Mouse (Mus musculus) stomach, postnatal 0 days (tissue): ENCODE measurements around the gene Utp6. TPM values are rescaled to one million over a fixed set of nuclear protein-coding genes. Genes with fewer than 3 reads are reported as not detected.

Source experiments
- ATAC-seq: fragments of 200-750 bp; cut with Nextera tagmentation; 2 replicates; pipeline ENCODE4 v1.8.0; 2017; ENCODE audit not compliant: low FRiP score, low TSS enrichment
- DNase-seq: peaks from one replicate; pipeline ENCODE4 v3.0.0-alpha.2; 2016; ENCODE audit warnings: low spot score
- H3K27ac ChIP-seq: fragments of 300-500 bp; sonication (generic); replicated peaks from 2 replicates; pipeline ENCODE4 v1.5.1; 2014; ENCODE audit warnings: mild to moderate bottlenecking, control low read depth
- H3K27me3 ChIP-seq: fragments of 300-500 bp; sonication (generic); 2 replicates; pipeline ENCODE4 v1.6.1; 2014; ENCODE audit warnings: low read length; ENCODE audit not compliant: control insufficient read depth, insufficient read depth
- H3K36me3 ChIP-seq: fragments of 300-500 bp; sonication (generic); 2 replicates; pipeline ENCODE4 v1.6.1; 2014; ENCODE audit warnings: low read length, mixed read lengths; ENCODE audit not compliant: control insufficient read depth, insufficient read depth
- H3K4me1 ChIP-seq: fragments of 300-500 bp; sonication (generic); replicated peaks from 2 replicates; pipeline ENCODE4 v1.6.1; 2014; ENCODE audit warnings: antibody characterized with exemption; ENCODE audit not compliant: control insufficient read depth, insufficient read depth
- H3K4me2 ChIP-seq: fragments of 300-500 bp; sonication (generic); replicated peaks from 2 replicates; pipeline ENCODE4 v1.6.1; 2014; ENCODE audit warnings: low read depth, mild to moderate bottlenecking, control low read depth, moderate library complexity
- H3K4me3 ChIP-seq: fragments of 300-500 bp; sonication (generic); 2 replicates; pipeline ENCODE4 v1.5.1; 2014; ENCODE audit warnings: low read depth, low read length, control low read depth
- H3K9ac ChIP-seq: fragments of 300-500 bp; sonication (generic); 2 replicates; pipeline ENCODE4 v1.6.1; 2014; ENCODE audit warnings: mild to moderate bottlenecking, low read length, control low read depth, mixed read lengths
- H3K9me3 ChIP-seq: fragments of 300-500 bp; sonication (generic); 2 replicates; pipeline ENCODE4 v1.6.1; 2016; ENCODE audit warnings: low read length; ENCODE audit not compliant: control insufficient read depth
- CTCF ChIP-seq: IDR thresholded peaks from 2 replicates; pipeline ENCODE4 v1.5.1; 2016; ENCODE audit warnings: antibody characterized with exemption, low read depth, mild to moderate bottlenecking, moderate library complexity
- EP300 ChIP-seq: optimal IDR thresholded peaks from 2 replicates; pipeline ENCODE3; 2016; ENCODE audit warnings: antibody characterized with exemption
- WGBS: fragments of 180-500 bp; shearing (Covaris S2); extraction: QIAGEN DNeasy Blood & Tissue Kit; methylation state at CpG from one replicate; pipeline ENCODE4 v1.1.7; 2014; 5-methylcytosine and 5-hydroxymethylcytosine counted together
- polyA plus RNA-seq: library from polyadenylated mRNA; unstranded; fragments of >200 nt; fragmentation: Nextera tagmentation; extraction: Ambion mirVana; gene quantifications from 2 replicates; pipeline ENCODE4 v1.2.1, GENCODE M21; 2015

The Utp6 gene
- polyA plus RNA-seq, 1 experiment from 2014 or later = 25.5 TPM

DNA sequence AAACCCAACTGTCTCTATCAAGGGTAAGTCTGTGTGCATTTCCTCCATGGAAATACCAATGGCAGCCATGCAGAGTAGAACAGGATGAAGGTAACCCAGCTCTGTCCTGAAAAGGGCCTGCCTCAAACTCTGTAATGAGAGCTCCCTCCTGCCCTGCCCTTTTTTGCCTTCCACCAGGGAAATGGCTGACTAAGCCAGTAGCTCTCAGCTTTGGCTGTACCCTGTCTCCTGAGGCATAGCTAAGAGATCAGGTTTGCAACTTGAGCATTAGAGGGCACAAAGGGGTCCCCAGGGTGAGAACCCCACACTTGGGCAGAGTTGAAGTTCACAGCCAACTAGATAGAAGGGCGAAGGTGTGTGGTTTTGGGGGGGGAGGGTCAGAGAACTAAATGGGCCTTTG lies 75.2 kb downstream of the Utp6 start:
- Histone ChIP-seq H3K27ac (no peak overlapping the region), H3K4me3 (no peak overlapping the region), H3K36me3 (no peaks in the 10 kb centered on the region), H3K4me1 (no peaks in the 10 kb centered on the region), H3K27me3 (no peaks in the 10 kb centered on the region), H3K4me2 (no peak overlapping the region), H3K9me3 (no peaks in the 10 kb centered on the region), H3K9ac (no peak overlapping the region)
- DNase-seq = no peak
- no peak for TF ChIP-seq CTCF
- no peak for TF ChIP-seq EP300
- 100% methylated on average over 1 of the region's 1 CpGs for WGBS
- ATAC-seq = no peak

DNA sequence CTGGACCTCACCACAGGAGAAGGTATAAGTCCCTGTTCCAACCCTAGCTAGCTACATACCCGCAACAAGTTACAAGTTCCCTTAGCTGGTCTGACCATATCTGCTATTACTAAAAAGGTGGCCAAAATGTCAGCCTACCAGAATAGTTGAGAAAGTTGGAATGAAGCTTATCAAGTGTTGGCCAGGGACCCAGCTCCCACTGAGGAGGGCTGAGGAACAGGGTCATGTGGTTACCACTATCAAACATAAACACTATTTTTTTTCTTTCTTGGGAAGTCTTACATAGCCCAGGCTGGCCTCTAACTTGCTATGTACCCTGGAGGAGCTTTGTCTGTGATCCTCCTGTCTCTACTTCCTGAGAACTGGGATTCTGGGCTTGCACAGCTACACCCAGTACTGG lies 75.8 kb downstream of the Utp6 start:
- TF ChIP-seq CTCF (no peak), EP300 (no peak)
- no peak for DNase-seq
- H3K9ac ChIP-seq = no peak overlapping the region
- no peaks in the 10 kb centered on the region for H3K36me3 ChIP-seq
- H3K27me3 ChIP-seq = no peaks in the 10 kb centered on the region
- no peak overlapping the region for H3K4me2 ChIP-seq
- H3K4me3 ChIP-seq = no peak overlapping the region
- no peaks in the 10 kb centered on the region for H3K9me3 ChIP-seq
- H3K4me1 ChIP-seq = no peaks in the 10 kb centered on the region
- no peak overlapping the region for H3K27ac ChIP-seq
- 87% methylated on average over 1 of the region's 1 CpGs for WGBS
- ATAC-seq = 0 out of 2 replicates have a peak, but pooled peaks have one; percentile 8

DNA sequence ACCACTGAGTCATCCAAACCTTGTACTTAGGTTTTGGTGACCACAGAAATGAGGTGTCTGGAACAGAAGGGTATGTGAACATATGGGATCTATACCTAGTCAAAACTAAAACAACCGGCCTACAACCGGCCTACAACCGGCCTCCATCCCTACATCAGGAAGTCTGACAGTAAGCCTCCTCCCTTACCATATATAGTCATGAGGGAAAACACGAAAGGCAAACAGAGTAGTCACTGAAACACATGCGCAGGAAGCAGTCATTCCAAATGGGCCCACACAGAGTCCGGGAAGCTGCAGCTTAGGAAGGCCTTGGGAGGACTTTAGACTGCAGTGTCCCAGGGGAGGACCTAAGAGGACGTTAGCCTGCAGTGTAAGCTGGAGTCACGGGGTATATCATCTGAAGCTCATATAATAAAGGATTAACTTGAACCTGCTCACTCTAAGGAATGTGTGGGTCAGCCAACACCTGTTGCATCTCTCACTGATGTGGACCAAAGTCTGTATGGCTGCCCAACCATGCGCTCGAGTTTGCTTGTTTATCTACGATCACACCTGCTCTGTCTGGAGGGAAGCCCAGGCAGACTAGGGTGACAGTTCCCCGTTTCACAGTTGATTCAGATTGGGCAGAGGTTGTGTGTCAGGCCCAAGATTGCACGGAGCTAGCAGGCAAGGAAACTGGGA lies 76.3 kb downstream of the Utp6 start:
- ATAC-seq = peak; percentile 60
- Histone ChIP-seq H3K27ac (no peak overlapping the region), H3K4me1 (no peaks in the 10 kb centered on the region), H3K4me2 (no peak overlapping the region), H3K4me3 (no peak overlapping the region), H3K9me3 (no peaks in the 10 kb centered on the region), H3K27me3 (no peaks in the 10 kb centered on the region), H3K9ac (no peak overlapping the region), H3K36me3 (no peaks in the 10 kb centered on the region)
- TF ChIP-seq CTCF = no peak
- no peak for TF ChIP-seq EP300
- WGBS = 51% methylated on average over 13 of the region's 13 CpGs
- DNase-seq = no peak

DNA sequence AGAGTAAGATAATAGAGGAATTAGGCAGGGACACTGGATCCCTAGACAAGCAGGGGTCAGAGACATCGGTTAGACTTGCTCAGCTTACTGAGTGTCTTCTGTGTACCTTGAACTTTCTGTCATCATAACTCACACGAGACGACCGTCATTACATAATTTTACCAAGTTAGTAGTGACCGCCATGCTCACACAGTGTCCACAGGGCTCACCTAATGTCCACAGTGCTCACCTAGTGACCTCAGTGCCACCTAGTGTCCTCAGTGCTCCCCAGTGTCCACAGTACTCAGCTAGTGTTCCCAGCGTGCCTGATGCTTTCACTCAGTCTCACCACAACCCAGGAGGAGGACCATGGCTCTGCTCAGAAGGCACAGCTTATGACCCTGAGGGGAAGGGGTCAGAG lies 77.4 kb downstream of the Utp6 start:
- no peak overlapping the region for H3K4me2 ChIP-seq
- H3K4me3 ChIP-seq = no peak overlapping the region

More for the DNA sequence above, 77.4 kb downstream of the Utp6 start:
- Histone ChIP-seq H3K27me3 (no peaks in the 10 kb centered on the region), H3K36me3 (no peaks in the 10 kb centered on the region), H3K9me3 (no peaks in the 10 kb centered on the region), H3K9ac (no peak overlapping the region), H3K4me1 (no peaks in the 10 kb centered on the region), H3K27ac (no peak overlapping the region)
- 80% methylated on average over 6 of the region's 6 CpGs for WGBS
- TF ChIP-seq CTCF (no peak), EP300 (no peak)
- DNase-seq (no peak), ATAC-seq (no peak)

Other genes starting within 250 kb of the Utp6 start
- gene Suz12, start 30.7 kb upstream of the Utp6 start, polyA plus RNA-seq = 7.9 and 8.4 TPM in 2 replicates
- 13.2 and 13.6 TPM in 2 replicates for gene Crlf3, start 118.6 kb upstream of the Utp6 start, polyA plus RNA-seq
- gene Atad5, start 127.0 kb upstream of the Utp6 start, polyA plus RNA-seq = 1.6 and 2.2 TPM in 2 replicates
- 18.6 and 20.5 TPM in 2 replicates for gene Tefm, start 179.8 kb upstream of the Utp6 start, polyA plus RNA-seq
- gene Adap2, start 191.7 kb upstream of the Utp6 start, polyA plus RNA-seq = 3.6 and 5.4 TPM in 2 replicates
- 7.5 and 8.8 TPM in 2 replicates for gene Rnf135, start 221.5 kb upstream of the Utp6 start, polyA plus RNA-seq
- 28.4 and 30.4 TPM in 2 replicates for gene Rhot1, start 246.6 kb upstream of the Utp6 start, polyA plus RNA-seq